Mouse (Mus musculus) thymus, postnatal 0 days (tissue): ENCODE results near the gene Rgs3. TPM values are rescaled to one million over a fixed set of nuclear protein-coding genes. Genes with fewer than 3 reads are reported as not detected.

Experiments used
- DNase-seq: peaks from one replicate; pipeline ENCODE4 v3.0.0-alpha.2; 2015; ENCODE audit warnings: low spot score
- polyA plus RNA-seq: library from polyadenylated mRNA; unstranded; fragments of >200 nt; fragmentation: Nextera tagmentation; extraction: Ambion mirVana; gene quantifications from 2 replicates; pipeline ENCODE4 v1.2.1, GENCODE M21; 2015

Rgs3 gene
- polyA plus RNA-seq, 1 experiment from 2014 or later: 18.0 TPM

GRCm38 (mm10) chr4:62604094-62604493 is 44.4 kb downstream of the Rgs3 start:
- no peak for DNase-seq

GRCm38 (mm10) chr4:62605856-62606541 is 46.4 kb downstream of the Rgs3 start:
- no peak for DNase-seq

GRCm38 (mm10) chr4:62606542-62606882 is 46.9 kb downstream of the Rgs3 start:
- no peak for DNase-seq

- no peak for DNase-seq
These were observed 47.3 kb downstream of the Rgs3 start for GRCm38 (mm10) chr4:62606905-62607304.

GRCm38 (mm10) chr4:62607345-62607744 is 47.7 kb downstream of the Rgs3 start:
- no peak for DNase-seq

- no peak for DNase-seq
These were observed 48.2 kb downstream of the Rgs3 start for GRCm38 (mm10) chr4:62607805-62608204.

GRCm38 (mm10) chr4:62609333-62609732 is 49.7 kb downstream of the Rgs3 start:
- no peak for DNase-seq

- DNase-seq: no peak
These were observed 50.6 kb downstream of the Rgs3 start for GRCm38 (mm10) chr4:62610142-62610675.

GRCm38 (mm10) chr4:62612601-62613501 is 53.2 kb downstream of the Rgs3 start:
- no peak for DNase-seq

GRCm38 (mm10) chr4:62613646-62614365 is 54.2 kb downstream of the Rgs3 start:
- no peak for DNase-seq

- DNase-seq: no peak
These were observed 58.3 kb downstream of the Rgs3 start for GRCm38 (mm10) chr4:62617856-62618440.

- no peak for DNase-seq
These were observed 59.8 kb downstream of the Rgs3 start for GRCm38 (mm10) chr4:62619232-62619964.

GRCm38 (mm10) chr4:62619965-62620244 is 60.3 kb downstream of the Rgs3 start:
- DNase-seq: no peak

GRCm38 (mm10) chr4:62621151-62621550 is 61.5 kb downstream of the Rgs3 start:
- no peak for DNase-seq

GRCm38 (mm10) chr4:62621880-62622675 is 62.4 kb downstream of the Rgs3 start:
- DNase-seq: no peak

GRCm38 (mm10) chr4:62623251-62624015 is 63.8 kb downstream of the Rgs3 start:
- DNase-seq: no peak

GRCm38 (mm10) chr4:62624679-62625450 is 65.2 kb downstream of the Rgs3 start:
- DNase-seq: no peak

- DNase-seq: no peak
These were observed 65.9 kb downstream of the Rgs3 start for GRCm38 (mm10) chr4:62625451-62626061.
